Mouse (Mus musculus): ENCODE measurements at regions not wholly inside any gene's neighbourhood (a gene's known extent, or its start where the extent isn't known, plus 50 kb on each side); places are given as distances from the start of the nearest gene placed in this dataset.
"Not testable (repeated sequence)": the region's sequence is repeated elsewhere in the genome, so short reads cannot be mapped to it uniquely, and the experiment has no call there.

DNA sequence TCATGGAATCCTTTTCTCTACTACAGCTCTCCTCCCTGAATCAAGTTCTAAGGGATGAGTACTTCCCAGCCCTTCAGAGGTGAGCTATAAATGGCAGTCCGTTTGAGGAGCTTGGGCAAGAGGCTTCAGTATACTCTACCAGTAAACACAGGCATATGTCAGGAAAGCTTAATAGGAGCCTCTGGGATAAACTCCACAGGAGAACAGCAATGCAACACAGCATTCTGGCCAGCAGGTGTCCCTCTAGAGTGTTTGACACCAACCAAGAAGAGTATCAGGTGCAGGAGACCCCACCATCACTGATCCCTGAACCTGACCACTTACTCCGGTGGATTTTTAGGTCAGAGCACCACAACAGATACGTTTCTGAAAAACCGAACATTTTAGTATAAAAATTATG lies 178.0 kb upstream of the Klf14 start:
- no peaks in the 10 kb centered on the region for H3K27me3 ChIP-seq (ENCODE audit: control insufficient read depth, insufficient read depth, low read length)
- no peak overlapping the region for H3K9ac ChIP-seq (ENCODE audit: low read length)
- 59% methylated on average over 4 of the region's 4 CpGs for WGBS
- no peak overlapping the region for H3K27ac ChIP-seq (replicated peaks; ENCODE audit: low read depth, low read length)
- no peaks in the 10 kb centered on the region for H3K36me3 ChIP-seq (ENCODE audit: control insufficient read depth, insufficient read depth, low read length)
- H3K4me2 ChIP-seq (ENCODE audit: low read depth, severe bottlenecking): no peak overlapping the region
- H3K4me3 ChIP-seq (ENCODE audit: low read depth, low read length): no peak overlapping the region
- DNase-seq (ENCODE audit: low spot score): peak; percentile 60
- no peaks in the 10 kb centered on the region; the same call in 1 of the 2 replicates for H3K9me3 ChIP-seq (ENCODE audit: control insufficient read depth, low read length)
- no peaks in the 10 kb centered on the region for H3K4me1 ChIP-seq (ENCODE audit: control insufficient read depth, insufficient read depth, low read length)
- ATAC-seq (ENCODE audit: insufficient number of reproducible peaks, low FRiP score, low TSS enrichment, low read depth): no peak

DNA sequence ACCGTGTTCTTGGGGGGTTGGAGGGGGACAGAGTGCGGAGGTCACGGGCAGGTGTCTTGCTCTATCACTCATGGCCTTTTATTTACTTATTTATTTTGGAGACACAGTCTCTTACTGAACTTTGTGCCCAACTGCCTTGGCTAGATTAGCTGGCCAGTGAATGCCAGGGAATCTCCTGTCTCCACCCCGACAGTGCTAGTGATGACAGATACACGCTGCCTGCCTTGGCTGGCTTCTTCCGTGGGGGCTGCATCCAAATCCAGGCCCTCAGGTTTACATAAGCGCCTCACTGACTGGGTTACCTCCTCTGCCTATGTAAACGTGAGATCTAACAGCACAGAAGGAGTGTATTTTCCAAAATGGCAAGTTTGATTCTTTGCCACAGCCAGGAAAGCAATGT lies 178.5 kb upstream of the Klf14 start:
- no peak overlapping the region for H3K27ac ChIP-seq (replicated peaks; ENCODE audit: low read depth, low read length)
- no peaks in the 10 kb centered on the region for H3K4me1 ChIP-seq (ENCODE audit: control insufficient read depth, insufficient read depth, low read length)
- DNase-seq (ENCODE audit: low spot score): no peak
- H3K36me3 ChIP-seq (ENCODE audit: control insufficient read depth, insufficient read depth, low read length): no peaks in the 10 kb centered on the region
- no peaks in the 10 kb centered on the region for H3K27me3 ChIP-seq (ENCODE audit: control insufficient read depth, insufficient read depth, low read length)
- no peaks in the 10 kb centered on the region; the same call in 1 of the 2 replicates for H3K9me3 ChIP-seq (ENCODE audit: control insufficient read depth, low read length)
- ATAC-seq (ENCODE audit: insufficient number of reproducible peaks, low FRiP score, low TSS enrichment, low read depth): no peak
- H3K4me2 ChIP-seq (ENCODE audit: low read depth, severe bottlenecking): no peak overlapping the region
- H3K9ac ChIP-seq (ENCODE audit: low read length): no peak overlapping the region
- 88% methylated on average over 8 of the region's 8 CpGs for WGBS
- H3K4me3 ChIP-seq (ENCODE audit: low read depth, low read length): no peak overlapping the region

DNA sequence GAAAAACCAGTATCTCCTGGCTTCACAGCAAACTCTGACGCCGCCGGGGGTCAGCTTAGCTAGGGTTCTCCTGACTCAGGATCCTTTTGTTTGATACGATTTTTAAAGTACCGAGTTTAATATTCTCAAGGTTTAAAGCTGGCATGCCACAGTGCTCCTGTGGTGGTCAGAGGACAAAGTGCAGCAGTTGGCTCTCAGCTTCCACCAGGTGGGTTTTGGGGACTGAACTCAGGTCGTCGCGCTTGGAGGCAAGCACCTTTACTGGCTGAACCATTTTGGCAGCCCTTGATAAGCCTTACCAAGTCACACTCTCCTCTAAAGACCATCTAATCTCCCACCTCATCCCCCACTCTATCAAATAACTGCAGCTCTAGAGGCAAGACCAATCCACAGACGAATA lies 181.1 kb upstream of the Klf14 start:
- Histone ChIP-seq H3K9ac (ENCODE audit: low read length) (no peak overlapping the region), H3K4me3 (ENCODE audit: low read depth, low read length) (no peak overlapping the region), H3K36me3 (ENCODE audit: control insufficient read depth, insufficient read depth, low read length) (no peaks in the 10 kb centered on the region), H3K4me1 (ENCODE audit: control insufficient read depth, insufficient read depth, low read length) (no peaks in the 10 kb centered on the region), H3K27ac (replicated peaks; ENCODE audit: low read depth, low read length) (no peak overlapping the region), H3K9me3 (ENCODE audit: control insufficient read depth, low read length) (no peaks in the 10 kb centered on the region), H3K27me3 (ENCODE audit: control insufficient read depth, insufficient read depth, low read length) (no peaks in the 10 kb centered on the region), H3K4me2 (ENCODE audit: low read depth, severe bottlenecking) (no peak overlapping the region)
- 88% methylated on average over 9 of the region's 9 CpGs for WGBS
- no peak for DNase-seq (ENCODE audit: low spot score)
- ATAC-seq (ENCODE audit: insufficient number of reproducible peaks, low FRiP score, low TSS enrichment, low read depth): no peak

DNA sequence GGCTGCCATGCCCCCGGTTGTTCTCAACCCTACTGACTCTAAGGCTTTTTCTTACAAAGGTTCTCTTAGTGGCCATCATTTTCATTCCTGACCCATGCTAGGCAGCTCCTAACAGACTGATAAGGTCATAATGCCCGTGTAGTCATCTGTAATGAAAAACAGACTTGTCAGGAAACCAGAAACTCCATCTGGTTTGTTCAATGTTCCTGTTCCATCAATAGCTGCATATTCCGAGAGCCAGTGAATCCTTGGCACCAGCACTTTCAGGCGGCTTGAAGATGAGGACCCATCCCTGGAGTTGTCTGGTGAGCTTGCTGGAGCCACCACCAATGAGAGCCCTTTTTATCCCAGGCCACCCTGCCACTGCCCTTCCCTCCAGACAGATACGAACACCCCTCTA lies 181.7 kb upstream of the Klf14 start:
- 68% methylated on average over 5 of the region's 5 CpGs for WGBS
- Histone ChIP-seq H3K4me2 (ENCODE audit: low read depth, severe bottlenecking) (no peak overlapping the region), H3K4me3 (ENCODE audit: low read depth, low read length) (no peak overlapping the region), H3K36me3 (ENCODE audit: control insufficient read depth, insufficient read depth, low read length) (no peaks in the 10 kb centered on the region), H3K27me3 (ENCODE audit: control insufficient read depth, insufficient read depth, low read length) (no peaks in the 10 kb centered on the region), H3K9ac (ENCODE audit: low read length) (no peak overlapping the region), H3K27ac (replicated peaks; ENCODE audit: low read depth, low read length) (no peak overlapping the region), H3K9me3 (ENCODE audit: control insufficient read depth, low read length) (no peaks in the 10 kb centered on the region), H3K4me1 (ENCODE audit: control insufficient read depth, insufficient read depth, low read length) (no peaks in the 10 kb centered on the region)
- DNase-seq (ENCODE audit: low spot score) (no peak), ATAC-seq (ENCODE audit: insufficient number of reproducible peaks, low FRiP score, low TSS enrichment, low read depth) (no peak)

DNA sequence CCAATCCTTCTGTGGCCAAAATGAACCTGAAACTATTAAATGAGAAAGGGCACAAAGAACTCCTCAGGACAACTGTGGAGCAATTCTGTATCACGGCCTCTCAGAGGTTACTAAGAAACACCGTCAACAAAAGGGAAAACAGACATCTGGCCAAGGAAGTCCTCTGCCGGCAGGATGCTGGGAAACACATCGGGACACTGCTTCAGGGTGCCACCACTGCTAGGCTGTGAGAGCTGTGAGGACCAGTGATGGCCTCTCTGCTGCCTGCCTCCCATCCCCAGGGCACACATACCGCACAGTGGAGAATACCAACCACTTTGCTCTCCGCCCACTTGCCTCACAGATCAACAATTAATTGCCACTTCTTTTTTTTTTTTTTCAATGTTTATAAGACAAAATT lies 182.6 kb upstream of the Klf14 start:
- no peaks in the 10 kb centered on the region for H3K9me3 ChIP-seq (ENCODE audit: control insufficient read depth, low read length)
- no peaks in the 10 kb centered on the region for H3K27me3 ChIP-seq (ENCODE audit: control insufficient read depth, insufficient read depth, low read length)
- no peak overlapping the region for H3K4me3 ChIP-seq (ENCODE audit: low read depth, low read length)
- H3K36me3 ChIP-seq (ENCODE audit: control insufficient read depth, insufficient read depth, low read length): no peaks in the 10 kb centered on the region
- H3K4me2 ChIP-seq (ENCODE audit: low read depth, severe bottlenecking): no peak overlapping the region
- H3K27ac ChIP-seq (replicated peaks; ENCODE audit: low read depth, low read length): no peak overlapping the region
- 86% methylated on average over 6 of the region's 6 CpGs for WGBS
- no peak overlapping the region for H3K9ac ChIP-seq (ENCODE audit: low read length)
- H3K4me1 ChIP-seq (ENCODE audit: control insufficient read depth, insufficient read depth, low read length): no peaks in the 10 kb centered on the region
- DNase-seq (ENCODE audit: low spot score) (no peak), ATAC-seq (ENCODE audit: insufficient number of reproducible peaks, low FRiP score, low TSS enrichment, low read depth) (no peak)

DNA sequence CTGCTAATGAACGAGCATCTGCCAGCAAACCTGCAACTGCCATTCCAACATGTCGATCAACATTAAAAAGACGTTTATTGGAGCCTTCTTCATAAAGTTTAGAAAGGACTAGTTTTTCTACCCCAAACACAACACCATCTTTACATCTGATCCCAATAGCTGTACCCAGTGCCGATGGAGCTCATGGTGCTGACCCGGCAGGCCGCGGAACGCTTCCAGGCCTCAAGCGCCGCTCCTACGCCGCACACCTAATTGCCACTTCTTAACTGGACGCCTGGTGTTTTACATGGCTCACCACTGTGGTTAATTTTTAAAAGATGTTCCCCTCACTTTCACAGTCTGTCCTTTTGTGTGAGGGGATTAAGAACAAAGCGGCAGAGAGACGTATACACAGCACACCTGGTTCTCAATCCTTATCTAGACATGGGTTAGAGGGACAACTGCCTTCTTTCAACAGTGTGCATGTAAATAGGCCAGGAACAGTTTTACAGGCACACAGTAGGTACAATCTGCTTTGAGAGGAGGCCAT lies 183.7 kb upstream of the Klf14 start:
- not testable (repeated sequence) for ATAC-seq (ENCODE audit: insufficient number of reproducible peaks, low FRiP score, low TSS enrichment, low read depth); H3K27me3 ChIP-seq (ENCODE audit: control insufficient read depth, insufficient read depth, low read length); H3K9ac ChIP-seq (ENCODE audit: low read length); H3K4me3 ChIP-seq (ENCODE audit: low read depth, low read length); H3K4me2 ChIP-seq (ENCODE audit: low read depth, severe bottlenecking); H3K27ac ChIP-seq (replicated peaks; ENCODE audit: low read depth, low read length); DNase-seq (ENCODE audit: low spot score); H3K36me3 ChIP-seq (ENCODE audit: control insufficient read depth, insufficient read depth, low read length); H3K9me3 ChIP-seq (ENCODE audit: control insufficient read depth, low read length); H3K4me1 ChIP-seq (ENCODE audit: control insufficient read depth, insufficient read depth, low read length)
- WGBS: 71% methylated on average over 15 of the region's 15 CpGs

DNA sequence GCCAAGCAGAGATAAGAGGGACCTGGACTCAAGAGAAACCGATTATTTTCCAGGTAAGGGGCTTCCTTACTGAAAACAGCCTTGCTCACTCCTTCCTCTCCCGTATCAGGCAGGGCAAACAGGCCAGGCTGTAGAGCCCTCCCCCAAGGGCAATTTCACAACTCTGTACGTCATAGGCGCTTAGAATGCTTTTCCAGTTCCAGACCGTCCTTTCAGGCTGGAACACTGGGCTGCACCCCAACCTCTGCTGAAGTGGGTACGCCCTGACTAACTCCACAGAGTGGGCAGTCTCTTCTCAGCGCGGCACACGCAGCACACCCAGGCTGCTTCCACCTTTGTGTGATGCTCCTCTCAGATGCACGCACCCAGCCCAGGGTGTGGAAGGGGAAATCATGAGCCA lies 186.8 kb upstream of the Klf14 start:
- no peaks in the 10 kb centered on the region for H3K9me3 ChIP-seq (ENCODE audit: control insufficient read depth, low read length)
- no peaks in the 10 kb centered on the region for H3K36me3 ChIP-seq (ENCODE audit: control insufficient read depth, insufficient read depth, low read length)
- 79% methylated on average over 10 of the region's 10 CpGs for WGBS
- DNase-seq (ENCODE audit: low spot score) (no peak), ATAC-seq (ENCODE audit: insufficient number of reproducible peaks, low FRiP score, low TSS enrichment, low read depth) (no peak)
- no peak overlapping the region for H3K4me3 ChIP-seq (ENCODE audit: low read depth, low read length)
- no peak overlapping the region for H3K27ac ChIP-seq (replicated peaks; ENCODE audit: low read depth, low read length)
- H3K27me3 ChIP-seq (ENCODE audit: control insufficient read depth, insufficient read depth, low read length): no peaks in the 10 kb centered on the region
- no peaks in the 10 kb centered on the region for H3K4me1 ChIP-seq (ENCODE audit: control insufficient read depth, insufficient read depth, low read length)
- no peak overlapping the region for H3K9ac ChIP-seq (ENCODE audit: low read length)
- no peak overlapping the region for H3K4me2 ChIP-seq (ENCODE audit: low read depth, severe bottlenecking)

DNA sequence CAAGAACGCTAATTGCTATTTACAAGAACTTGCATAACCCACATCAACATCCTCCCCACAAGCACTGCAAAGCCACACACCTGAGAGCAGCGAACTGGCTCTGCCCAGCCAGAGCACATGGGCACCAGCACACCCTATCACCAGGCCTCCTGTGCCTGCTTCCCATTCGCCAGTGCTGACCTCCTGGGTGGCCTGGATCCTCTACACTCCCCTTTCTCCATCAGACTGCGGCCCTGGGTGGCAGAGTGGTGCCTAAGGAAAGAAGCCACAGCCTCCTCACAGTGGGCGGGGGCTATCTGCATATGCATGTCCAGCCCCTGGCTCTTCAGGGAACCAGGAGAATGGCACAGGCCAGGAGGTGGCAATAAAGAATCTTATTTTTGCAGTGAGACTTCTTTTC lies 187.9 kb upstream of the Klf14 start:
- H3K9ac ChIP-seq (ENCODE audit: low read length): no peak overlapping the region
- no peaks in the 10 kb centered on the region for H3K9me3 ChIP-seq (ENCODE audit: control insufficient read depth, low read length)
- no peak overlapping the region for H3K27ac ChIP-seq (replicated peaks; ENCODE audit: low read depth, low read length)
- H3K4me1 ChIP-seq (ENCODE audit: control insufficient read depth, insufficient read depth, low read length): no peaks in the 10 kb centered on the region
- WGBS: 25% methylated on average over 5 of the region's 5 CpGs
- no peak overlapping the region for H3K4me3 ChIP-seq (ENCODE audit: low read depth, low read length)
- no peak overlapping the region for H3K4me2 ChIP-seq (ENCODE audit: low read depth, severe bottlenecking)
- ATAC-seq (ENCODE audit: insufficient number of reproducible peaks, low FRiP score, low TSS enrichment, low read depth) (no peak), DNase-seq (ENCODE audit: low spot score) (no peak)
- no peaks in the 10 kb centered on the region for H3K27me3 ChIP-seq (ENCODE audit: control insufficient read depth, insufficient read depth, low read length)
- H3K36me3 ChIP-seq (ENCODE audit: control insufficient read depth, insufficient read depth, low read length): no peaks in the 10 kb centered on the region

DNA sequence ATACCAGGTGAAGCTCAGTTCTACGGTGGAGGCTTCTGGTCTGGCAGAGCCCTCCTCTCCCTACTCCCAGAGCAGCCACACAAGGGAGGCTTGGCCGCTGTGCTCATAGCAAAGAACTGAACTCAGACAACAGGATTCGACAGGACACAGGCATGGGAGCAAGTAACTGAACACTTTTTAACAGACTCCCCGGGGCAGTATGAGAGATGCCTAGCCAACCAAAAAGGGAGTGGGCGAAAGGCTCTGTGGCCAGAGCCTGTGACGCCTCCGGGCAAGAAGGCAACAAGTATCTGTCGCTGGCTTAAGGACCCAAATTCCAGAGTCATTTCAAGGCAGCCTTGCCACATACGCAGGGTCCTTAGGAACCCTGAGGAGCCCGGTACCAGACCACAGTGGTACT lies 188.8 kb upstream of the Klf14 start:
- ATAC-seq (ENCODE audit: insufficient number of reproducible peaks, low FRiP score, low TSS enrichment, low read depth) (no peak), DNase-seq (ENCODE audit: low spot score) (no peak)
- WGBS: 82% methylated on average over 10 of the region's 10 CpGs
- Histone ChIP-seq H3K9me3 (ENCODE audit: control insufficient read depth, low read length) (no peaks in the 10 kb centered on the region), H3K27ac (replicated peaks; ENCODE audit: low read depth, low read length) (no peak overlapping the region), H3K27me3 (ENCODE audit: control insufficient read depth, insufficient read depth, low read length) (no peaks in the 10 kb centered on the region), H3K36me3 (ENCODE audit: control insufficient read depth, insufficient read depth, low read length) (no peaks in the 10 kb centered on the region), H3K9ac (ENCODE audit: low read length) (no peak overlapping the region), H3K4me2 (ENCODE audit: low read depth, severe bottlenecking) (no peak overlapping the region), H3K4me3 (ENCODE audit: low read depth, low read length) (no peak overlapping the region), H3K4me1 (ENCODE audit: control insufficient read depth, insufficient read depth, low read length) (no peaks in the 10 kb centered on the region)
